Mouse (Mus musculus) E14TG2a.4 (cell line): ENCODE data around the gene Amh.

Experiments used
- H3K27me3 ChIP-seq: 2 replicates; pipeline ENCODE4 v1.6.1; 2014; ENCODE audit warnings: low read length, control low read depth; ENCODE audit not compliant: insufficient read depth
- H3K36me3 ChIP-seq: 2 replicates; pipeline ENCODE4 v1.6.1; 2014; ENCODE audit warnings: low read length, control low read depth; ENCODE audit not compliant: insufficient read depth
- H3K4me1 ChIP-seq: replicated peaks from 2 replicates; pipeline ENCODE4 v1.6.1; 2014; ENCODE audit warnings: low read depth, low read length, control low read depth
- H3K4me3 ChIP-seq: replicated peaks from 2 replicates; pipeline ENCODE4 v1.5.1; 2014; ENCODE audit warnings: mild to moderate bottlenecking, low read length
- H3K9me3 ChIP-seq: 2 replicates; pipeline ENCODE4 v1.6.1; 2014; ENCODE audit warnings: low read length, control low read depth
- CTCF ChIP-seq: conservative IDR thresholded peaks from 2 replicates; pipeline ENCODE4 v1.5.1; 2014; ENCODE audit warnings: low read length
- NANOG ChIP-seq: IDR thresholded peaks from 2 replicates; pipeline ENCODE4 v1.6.1; 2014; ENCODE audit warnings: borderline replicate concordance, low read length, mixed read lengths
- POU5F1 ChIP-seq: IDR thresholded peaks from 2 replicates; pipeline ENCODE4 v1.6.1; 2014; ENCODE audit warnings: low read length, borderline replicate concordance

The Amh gene

GRCm38 (mm10) chr10:80818599-80819281 lies 13.7 kb downstream of the Amh start:
- 0 out of 2 replicates have a peak, but pooled peaks cover 4% of the 10 kb centered on the region for H3K27me3 ChIP-seq
- no peak overlapping the region for H3K4me3 ChIP-seq
- TF ChIP-seq POU5F1 (no peak), NANOG (no peak)
- no peaks in the 10 kb centered on the region for H3K36me3 ChIP-seq
- peaks cover 6% of the 10 kb centered on the region for H3K4me1 ChIP-seq
- H3K9me3 ChIP-seq, result no peaks in the 10 kb centered on the region

GRCm38 (mm10) chr10:80819406-80819805 lies 14.4 kb downstream of the Amh start:
- H3K4me1 ChIP-seq, result peaks cover 13% of the 10 kb centered on the region
- no peaks in the 10 kb centered on the region for H3K36me3 ChIP-seq
- no peak overlapping the region for H3K4me3 ChIP-seq
- H3K9me3 ChIP-seq, result no peaks in the 10 kb centered on the region
- TF ChIP-seq CTCF (no peak), POU5F1 (no peak), NANOG (no peak)
- 0 out of 2 replicates have a peak, but pooled peaks cover 2% of the 10 kb centered on the region for H3K27me3 ChIP-seq

- Histone ChIP-seq H3K4me1 (peaks cover 24% of the 10 kb centered on the region), H3K4me3 (no peak overlapping the region), H3K27me3 (no peaks in the 10 kb centered on the region), H3K9me3 (no peaks in the 10 kb centered on the region), H3K36me3 (no peaks in the 10 kb centered on the region)
- TF ChIP-seq CTCF (peak; percentile 55), POU5F1 (no peak), NANOG (no peak)
These were observed 16.9 kb downstream of the Amh start for GRCm38 (mm10) chr10:80821991-80822390.

GRCm38 (mm10) chr10:80822528-80822927 lies 17.5 kb downstream of the Amh start:
- Histone ChIP-seq H3K4me3 (no peak overlapping the region), H3K9me3 (no peaks in the 10 kb centered on the region), H3K36me3 (peaks cover 4% of the 10 kb centered on the region), H3K27me3 (no peaks in the 10 kb centered on the region), H3K4me1 (peaks cover 27% of the 10 kb centered on the region)
- TF ChIP-seq CTCF (no peak), NANOG (no peak), POU5F1 (no peak)

DNA sequence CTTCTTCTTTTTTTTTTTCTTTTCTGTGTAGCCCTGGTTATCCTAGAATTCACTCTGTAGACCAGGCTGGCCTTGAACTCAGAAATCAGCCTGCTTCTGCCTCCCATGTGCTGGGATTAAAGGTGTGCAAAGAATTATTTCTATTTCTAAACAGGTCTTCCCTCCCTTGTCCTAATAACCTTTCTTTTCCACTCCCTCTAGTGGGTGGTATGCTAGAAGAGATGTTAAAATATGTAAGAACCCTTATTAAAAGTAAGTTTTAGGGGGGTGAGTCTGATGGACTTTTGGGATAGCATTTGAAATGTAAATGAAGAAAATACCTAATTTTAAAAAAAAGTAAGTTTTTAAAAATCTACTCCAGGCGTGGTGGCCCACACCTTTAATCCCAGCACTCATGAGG lies 18.3 kb downstream of the Amh start:
- H3K27me3 ChIP-seq, result no peaks in the 10 kb centered on the region
- H3K4me1 ChIP-seq, result peaks cover 35% of the 10 kb centered on the region
- no peak overlapping the region for H3K4me3 ChIP-seq
- TF ChIP-seq NANOG (no peak), POU5F1 (no peak), CTCF (no peak)
- no peaks in the 10 kb centered on the region for H3K9me3 ChIP-seq
- H3K36me3 ChIP-seq, result peaks cover 12% of the 10 kb centered on the region

GRCm38 (mm10) chr10:80823847-80824643 lies 19.0 kb downstream of the Amh start:
- peaks cover 18% of the 10 kb centered on the region for H3K36me3 ChIP-seq
- H3K9me3 ChIP-seq, result no peaks in the 10 kb centered on the region
- peak overlapping the region; percentile 49; the same call in 1 of the 2 replicates for H3K4me3 ChIP-seq
- no peaks in the 10 kb centered on the region for H3K27me3 ChIP-seq
- TF ChIP-seq NANOG, result no peak
- no peak for TF ChIP-seq POU5F1
- no peak for TF ChIP-seq CTCF
- peaks cover 36% of the 10 kb centered on the region for H3K4me1 ChIP-seq

GRCm38 (mm10) chr10:80824827-80825226 lies 19.8 kb downstream of the Amh start:
- H3K9me3 ChIP-seq, result no peaks in the 10 kb centered on the region
- H3K36me3 ChIP-seq, result peaks cover 25% of the 10 kb centered on the region
- no peak overlapping the region for H3K4me3 ChIP-seq
- peaks cover 43% of the 10 kb centered on the region for H3K4me1 ChIP-seq
- TF ChIP-seq CTCF (no peak), POU5F1 (no peak)
- H3K27me3 ChIP-seq, result no peaks in the 10 kb centered on the region

- no peaks in the 10 kb centered on the region for H3K9me3 ChIP-seq
- H3K4me1 ChIP-seq, result peaks cover 58% of the 10 kb centered on the region
- peaks cover 36% of the 10 kb centered on the region for H3K36me3 ChIP-seq
- no peaks in the 10 kb centered on the region for H3K27me3 ChIP-seq
- TF ChIP-seq CTCF, result no peak
- TF ChIP-seq POU5F1, result no peak
- no peak for TF ChIP-seq NANOG
- H3K4me3 ChIP-seq, result peak within 1 kb of the TSS; percentile 89
These were observed 21.4 kb downstream of the Amh start, which contains the start of gene Oaz1 for GRCm38 (mm10) chr10:80826151-80827062. Gene Oaz1 (plus strand): TSS chr10:80826656.
